Mouse (Mus musculus) heart, embryonic 12.5 days (tissue): Measurements from ENCODE around the gene Fanci. TPM values are rescaled to one million over a fixed set of nuclear protein-coding genes. Genes with fewer than 3 reads are reported as not detected.

ENCODE experiments used
- ATAC-seq: fragments of 200-750 bp; cut with Nextera tagmentation; 2 replicates; pipeline ENCODE4 v1.8.0; 2017; ENCODE audit warnings: moderate TSS enrichment, moderate library complexity; ENCODE audit not compliant: insufficient number of reproducible peaks, low FRiP score
- H3K27ac ChIP-seq: fragments of 300-500 bp; sonication (generic); 2 replicates; pipeline ENCODE4 v1.5.1; 2016; ENCODE audit warnings: mild to moderate bottlenecking, moderate library complexity; ENCODE audit not compliant: poor library complexity, severe bottlenecking
- H3K27me3 ChIP-seq: fragments of 300-500 bp; sonication (generic); replicated peaks from 2 replicates; pipeline ENCODE4 v1.6.1; 2016; ENCODE audit warnings: mild to moderate bottlenecking, moderate library complexity
- H3K36me3 ChIP-seq: fragments of 300-500 bp; sonication (generic); 2 replicates; pipeline ENCODE4 v1.6.1; 2016; ENCODE audit warnings: mild to moderate bottlenecking, moderate library complexity
- H3K4me1 ChIP-seq: fragments of 300-500 bp; sonication (generic); replicated peaks from 2 replicates; pipeline ENCODE4 v1.6.1; 2016; ENCODE audit warnings: mild to moderate bottlenecking
- H3K4me2 ChIP-seq: fragments of 300-500 bp; sonication (generic); 2 replicates; pipeline ENCODE4 v1.6.1; 2016; ENCODE audit warnings: mild to moderate bottlenecking, moderate library complexity
- H3K4me3 ChIP-seq: fragments of 300-500 bp; sonication (generic); 2 replicates; pipeline ENCODE4 v1.5.1; 2016; ENCODE audit warnings: mild to moderate bottlenecking
- H3K9ac ChIP-seq: fragments of 300-500 bp; sonication (generic); 2 replicates; pipeline ENCODE4 v1.6.1; 2016; ENCODE audit warnings: mild to moderate bottlenecking, moderate library complexity
- H3K9me3 ChIP-seq: fragments of 300-500 bp; sonication (generic); replicated peaks from 2 replicates; pipeline ENCODE4 v1.6.1; 2016; ENCODE audit warnings: mild to moderate bottlenecking, moderate library complexity
- WGBS: fragments of 180-500 bp; shearing (Covaris S2); methylation state at CpG from one replicate; pipeline ENCODE4 v1.1.7; 2016; 5-methylcytosine and 5-hydroxymethylcytosine counted together
- polyA plus RNA-seq: library from polyadenylated mRNA; unstranded; fragments of >200 nt; fragmentation: Nextera tagmentation; extraction: Ambion mirVana; gene quantifications from 2 replicates; pipeline ENCODE4 v1.2.1, GENCODE M21; 2016

Gene Fanci
- polyA plus RNA-seq, 1 experiment from 2014 or later: 12.0 TPM

GRCm38 (mm10) chr7:79400296-79400695 is 8.6 kb downstream of the Fanci start:
- Histone ChIP-seq H3K4me3 (no peak overlapping the region), H3K4me2 (no peak overlapping the region), H3K27ac (no peak overlapping the region), H3K27me3 (no peaks in the 10 kb centered on the region), H3K4me1 (no peaks in the 10 kb centered on the region), H3K36me3 (peaks cover 4% of the 10 kb centered on the region), H3K9ac (no peak overlapping the region), H3K9me3 (no peaks in the 10 kb centered on the region)
- 78% methylated on average over 3 of the region's 3 CpGs for WGBS
- no peak for ATAC-seq

- no peak overlapping the region for H3K27ac ChIP-seq
- H3K4me2 ChIP-seq: no peak overlapping the region
Observed at GRCm38 (mm10) chr7:79414449-79415375, 23.0 kb downstream of the Fanci start.

GRCm38 (mm10) chr7:79419950-79420349 is 28.2 kb downstream of the Fanci start:
- no peak overlapping the region for H3K27ac ChIP-seq

More at GRCm38 (mm10) chr7:79414449-79415375, 23.0 kb downstream of the Fanci start:
- Histone ChIP-seq H3K36me3 (peaks cover 2% of the 10 kb centered on the region), H3K9ac (no peak overlapping the region), H3K4me3 (no peak overlapping the region), H3K4me1 (no peaks in the 10 kb centered on the region), H3K9me3 (no peaks in the 10 kb centered on the region), H3K27me3 (no peaks in the 10 kb centered on the region)
- ATAC-seq: no peak
- 86% methylated on average over 18 of the region's 18 CpGs for WGBS

DNA sequence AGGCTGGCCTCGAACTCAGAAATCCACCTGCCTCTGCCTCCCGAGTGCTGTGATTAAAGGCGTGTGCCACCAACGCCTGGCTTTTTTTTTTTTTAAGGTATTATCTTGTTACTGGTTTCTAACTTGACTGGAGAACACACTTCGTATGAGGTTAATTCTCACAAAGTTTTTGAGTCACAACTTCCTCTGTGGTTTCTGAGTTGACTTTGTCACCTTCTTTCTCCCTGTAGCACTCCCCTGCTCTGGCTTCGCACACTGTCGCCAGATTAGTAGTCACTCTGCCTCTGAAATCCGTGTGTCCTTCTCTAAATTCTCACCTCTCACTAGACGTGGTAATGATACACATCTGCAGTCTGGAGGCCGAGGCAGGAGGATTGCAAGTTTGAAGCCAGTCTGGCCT is 31.1 kb downstream of the Fanci start:
- WGBS: 88% methylated on average over 10 of the region's 10 CpGs
- no peaks in the 10 kb centered on the region for H3K27me3 ChIP-seq
- no peaks in the 10 kb centered on the region for H3K9me3 ChIP-seq
- no peak for ATAC-seq
- no peak overlapping the region for H3K4me2 ChIP-seq
- peaks cover 16% of the 10 kb centered on the region for H3K36me3 ChIP-seq
- no peak overlapping the region for H3K9ac ChIP-seq
- H3K4me1 ChIP-seq: 0 out of 2 replicates have a peak, but pooled peaks cover 5% of the 10 kb centered on the region
- H3K27ac ChIP-seq: no peak overlapping the region
- no peak overlapping the region for H3K4me3 ChIP-seq

More at GRCm38 (mm10) chr7:79419950-79420349, 28.2 kb downstream of the Fanci start:
- peaks cover 14% of the 10 kb centered on the region for H3K36me3 ChIP-seq
- H3K27me3 ChIP-seq: no peaks in the 10 kb centered on the region
- ATAC-seq: no peak
- H3K9me3 ChIP-seq: no peaks in the 10 kb centered on the region
- WGBS: 86% methylated on average over 7 of the region's 7 CpGs
- no peaks in the 10 kb centered on the region for H3K4me1 ChIP-seq
- no peak overlapping the region for H3K9ac ChIP-seq
- H3K4me3 ChIP-seq: no peak overlapping the region
- no peak overlapping the region for H3K4me2 ChIP-seq

GRCm38 (mm10) chr7:79425804-79426203 is 34.1 kb downstream of the Fanci start:
- no peak for ATAC-seq
- Histone ChIP-seq H3K36me3 (peaks cover 10% of the 10 kb centered on the region), H3K9ac (no peak overlapping the region), H3K27me3 (no peaks in the 10 kb centered on the region), H3K4me1 (0 out of 2 replicates have a peak, but pooled peaks cover 10% of the 10 kb centered on the region), H3K4me3 (no peak overlapping the region), H3K9me3 (no peaks in the 10 kb centered on the region), H3K4me2 (no peak overlapping the region), H3K27ac (no peak overlapping the region)
- 83% methylated on average over 10 of the region's 10 CpGs for WGBS

DNA sequence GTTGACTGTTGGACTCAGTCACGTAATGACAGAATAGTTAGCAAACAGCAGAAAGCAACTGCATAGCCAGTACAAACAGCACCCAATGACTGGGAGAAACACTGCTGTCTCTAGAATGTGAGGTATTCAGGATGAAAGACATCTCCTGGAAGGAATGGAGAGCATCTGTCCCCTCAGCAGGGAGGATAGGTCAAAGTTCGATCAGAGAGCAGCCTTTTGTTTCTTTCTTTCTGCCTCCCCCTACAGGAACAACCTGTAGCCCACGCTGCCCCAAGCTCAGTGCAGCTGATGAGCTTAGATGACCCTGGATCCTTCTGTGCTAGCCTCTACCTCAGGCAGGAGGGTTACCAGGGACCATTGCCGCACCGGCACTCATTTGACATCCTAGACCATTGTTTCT is 36.5 kb downstream of the Fanci start:
- Histone ChIP-seq H3K4me1 (0 out of 2 replicates have a peak, but pooled peaks cover 10% of the 10 kb centered on the region), H3K27me3 (no peaks in the 10 kb centered on the region), H3K9ac (no peak overlapping the region), H3K9me3 (no peaks in the 10 kb centered on the region), H3K4me2 (no peak overlapping the region), H3K4me3 (no peak overlapping the region), H3K36me3 (peaks cover 13% of the 10 kb centered on the region; the same call in 1 of the 2 replicates), H3K27ac (no peak overlapping the region)
- no peak for ATAC-seq
- 55% methylated on average over 5 of the region's 5 CpGs for WGBS

DNA sequence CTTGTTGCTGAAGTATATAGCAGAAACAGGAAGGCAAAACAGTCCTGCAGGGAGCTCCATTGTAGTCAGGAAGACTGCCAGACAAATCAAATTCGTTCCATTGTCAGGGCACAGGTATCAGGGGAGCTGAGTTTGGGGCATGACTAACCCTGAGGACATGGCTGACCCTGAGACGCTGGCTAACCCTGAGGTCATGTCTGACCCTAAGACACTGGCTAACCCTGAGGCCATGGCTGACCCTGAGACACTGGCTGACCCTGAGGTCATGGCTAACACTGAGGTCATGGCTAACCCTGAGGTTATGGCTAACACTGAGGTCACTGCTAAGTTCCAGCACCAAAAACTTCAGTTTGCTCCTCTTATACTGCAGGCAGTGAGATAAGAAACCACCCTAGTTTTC is 48.3 kb downstream of the Fanci start:
- no peak overlapping the region for H3K27ac ChIP-seq
- WGBS: 74% methylated on average over 2 of the region's 2 CpGs
- no peak overlapping the region for H3K9ac ChIP-seq
- no peak overlapping the region for H3K4me2 ChIP-seq
- H3K9me3 ChIP-seq: no peaks in the 10 kb centered on the region
- no peaks in the 10 kb centered on the region for H3K4me1 ChIP-seq
- ATAC-seq: no peak
- H3K27me3 ChIP-seq: no peaks in the 10 kb centered on the region
- H3K36me3 ChIP-seq: peaks cover 41% of the 10 kb centered on the region
- H3K4me3 ChIP-seq: no peak overlapping the region

GRCm38 (mm10) chr7:79447048-79447447 is 55.3 kb downstream of the Fanci start:
- no peak overlapping the region for H3K27ac ChIP-seq
- H3K4me2 ChIP-seq: no peak overlapping the region
- H3K27me3 ChIP-seq: no peaks in the 10 kb centered on the region
- 76% methylated on average over 2 of the region's 2 CpGs for WGBS
- H3K4me3 ChIP-seq: no peak overlapping the region
- H3K9me3 ChIP-seq: no peaks in the 10 kb centered on the region
- H3K36me3 ChIP-seq: peaks cover 84% of the 10 kb centered on the region
- no peak overlapping the region for H3K9ac ChIP-seq
- no peak for ATAC-seq
- H3K4me1 ChIP-seq: no peaks in the 10 kb centered on the region

DNA sequence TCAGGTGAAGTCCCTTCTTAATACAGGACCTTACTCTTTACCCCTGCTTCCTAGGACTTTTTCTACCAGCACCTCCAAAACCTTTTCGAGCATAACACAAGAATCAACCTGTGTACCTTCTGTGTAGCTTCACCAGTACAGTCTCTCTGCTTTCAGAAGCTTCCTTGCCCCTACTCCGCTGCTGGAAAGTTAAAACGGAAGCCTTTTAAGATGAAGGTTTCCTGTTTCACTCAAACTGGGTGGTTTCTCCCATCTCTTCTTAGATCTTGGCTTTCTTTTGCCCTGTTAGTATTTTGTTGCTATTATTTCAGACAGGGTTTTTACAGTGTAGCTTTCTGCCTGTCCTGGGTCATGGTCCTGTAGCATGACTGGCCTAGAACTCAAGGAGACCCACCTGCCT is 55.8 kb downstream of the Fanci start:
- Histone ChIP-seq H3K4me1 (no peaks in the 10 kb centered on the region), H3K27ac (no peak overlapping the region), H3K27me3 (no peaks in the 10 kb centered on the region), H3K4me2 (no peak overlapping the region), H3K9ac (no peak overlapping the region), H3K4me3 (no peak overlapping the region), H3K9me3 (no peaks in the 10 kb centered on the region), H3K36me3 (peaks cover 87% of the 10 kb centered on the region)
- WGBS: 85% methylated on average over 3 of the region's 3 CpGs
- no peak for ATAC-seq

GRCm38 (mm10) chr7:79461721-79462120 is 70.0 kb downstream of the Fanci start:
- WGBS: 86% methylated on average over 10 of the region's 10 CpGs
- Histone ChIP-seq H3K27ac (no peak overlapping the region), H3K36me3 (peaks cover 62% of the 10 kb centered on the region), H3K27me3 (no peaks in the 10 kb centered on the region), H3K9me3 (no peaks in the 10 kb centered on the region), H3K4me3 (no peak overlapping the region), H3K4me2 (no peak overlapping the region), H3K9ac (no peak overlapping the region), H3K4me1 (peaks cover 19% of the 10 kb centered on the region)
- no peak for ATAC-seq

DNA sequence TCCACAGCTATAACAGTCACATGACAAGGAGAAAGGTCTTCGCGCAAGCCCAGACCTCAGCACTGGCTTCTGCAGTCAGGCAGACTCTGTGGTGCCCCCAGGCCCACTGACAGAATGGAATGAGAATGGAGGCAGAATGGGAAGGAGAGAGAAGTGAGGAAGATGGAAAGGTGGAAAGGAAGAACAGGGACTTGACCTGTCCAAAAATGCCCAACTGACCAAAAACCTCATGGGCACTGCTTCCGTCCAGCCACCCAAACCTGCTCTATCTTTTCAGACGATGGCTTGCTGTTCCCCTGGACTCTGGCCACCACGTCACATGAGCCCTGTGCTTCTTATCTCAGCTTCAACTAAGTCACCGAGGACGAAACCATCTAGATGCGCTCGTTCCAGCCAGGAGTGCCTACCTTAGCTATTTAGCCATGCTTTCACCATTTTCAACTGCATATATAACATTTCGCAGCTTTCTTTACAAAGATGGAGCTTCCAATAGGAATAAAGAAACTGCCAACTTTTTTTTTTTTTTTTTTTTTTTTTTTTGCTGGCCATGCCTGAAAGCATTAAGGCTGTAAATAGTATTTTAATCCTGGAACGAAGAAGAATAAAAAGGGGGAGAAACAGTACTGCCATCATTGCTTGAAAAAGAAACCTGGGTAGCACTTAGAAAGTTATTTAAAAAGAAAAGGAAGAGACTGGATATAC is 71.8 kb downstream of the Fanci start:
- H3K27ac ChIP-seq: no peak overlapping the region
- no peak overlapping the region for H3K9ac ChIP-seq
- 56% methylated on average over 11 of the region's 11 CpGs for WGBS
- ATAC-seq: no peak
- H3K4me2 ChIP-seq: no peak overlapping the region
- H3K4me1 ChIP-seq: peaks cover 29% of the 10 kb centered on the region
- H3K9me3 ChIP-seq: no peaks in the 10 kb centered on the region
- no peak overlapping the region for H3K4me3 ChIP-seq
- H3K36me3 ChIP-seq: peaks cover 44% of the 10 kb centered on the region
- H3K27me3 ChIP-seq: no peaks in the 10 kb centered on the region
